Mouse (Mus musculus) ES-CJ7 (cell line): ENCODE measurements around the gene Slc35c1.

Experiments
- DNase-seq: peaks from one replicate; pipeline ENCODE4 v3.0.0; 2011; ENCODE audit warnings: low read depth, low spot score

Gene Slc35c1

GRCm38 (mm10) chr2:92435023-92435422 is 25.3 kb downstream of the Slc35c1 start:
- DNase-seq: no peak

DNA sequence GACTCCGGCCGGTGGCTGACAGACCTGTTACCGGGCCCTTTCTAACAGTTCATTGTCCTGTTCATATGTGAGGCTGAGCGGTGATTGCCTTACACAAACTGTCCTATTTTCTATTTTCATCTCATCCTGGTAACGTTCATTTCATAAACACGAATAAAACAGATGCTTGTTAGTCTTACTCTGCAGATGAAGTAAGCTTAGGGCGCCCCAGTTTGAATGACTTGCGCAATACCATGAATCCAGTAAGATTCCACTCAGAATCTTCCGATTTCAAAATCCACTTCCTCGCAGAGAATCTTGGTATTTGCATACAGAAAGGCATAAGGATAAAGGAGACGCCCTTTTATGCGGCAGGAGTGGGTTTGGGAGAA is 26.0 kb downstream of the Slc35c1 start:
- no peak for DNase-seq

GRCm38 (mm10) chr2:92433578-92434374 is 26.6 kb downstream of the Slc35c1 start, which contains the start of gene Cry2:
Gene Cry2 (minus strand): TSS chr2:92434043.
- peak; percentile 98 for DNase-seq

- DNase-seq: no peak
Measured at GRCm38 (mm10) chr2:92432299-92433295, 27.7 kb downstream of the Slc35c1 start.

DNA sequence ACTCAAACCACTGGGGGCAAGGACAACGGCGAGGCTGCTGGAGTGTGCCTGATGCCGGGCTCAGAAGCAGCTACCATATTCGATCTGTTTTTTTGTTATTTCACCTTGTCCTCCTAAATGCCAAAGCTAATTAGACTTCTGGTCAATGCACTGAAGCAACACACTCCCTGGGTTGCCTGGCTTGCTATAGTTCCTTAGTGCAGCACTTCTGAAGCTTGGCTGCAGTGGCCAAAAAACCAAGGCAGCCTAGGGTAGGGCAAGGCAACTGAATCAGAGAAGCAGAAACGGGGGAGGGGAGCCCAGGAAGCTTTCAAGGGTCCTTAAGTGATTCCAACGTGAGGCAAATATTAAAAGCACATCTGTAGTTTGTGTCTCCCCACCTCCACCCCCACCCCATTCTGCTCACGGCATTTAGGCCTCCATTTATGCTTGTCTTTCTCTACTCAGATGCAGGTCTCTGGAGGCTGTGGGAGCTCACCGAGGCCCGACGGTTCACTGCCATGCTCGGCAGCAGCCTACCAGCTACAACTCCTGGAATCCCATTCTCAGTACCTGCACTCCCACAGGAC is 28.6 kb downstream of the Slc35c1 start:
- no peak for DNase-seq

GRCm38 (mm10) chr2:92430723-92431541 is 29.4 kb downstream of the Slc35c1 start:
- DNase-seq: peak; percentile 81

- no peak for DNase-seq
Measured at GRCm38 (mm10) chr2:92430089-92430488, 30.2 kb downstream of the Slc35c1 start.

DNA sequence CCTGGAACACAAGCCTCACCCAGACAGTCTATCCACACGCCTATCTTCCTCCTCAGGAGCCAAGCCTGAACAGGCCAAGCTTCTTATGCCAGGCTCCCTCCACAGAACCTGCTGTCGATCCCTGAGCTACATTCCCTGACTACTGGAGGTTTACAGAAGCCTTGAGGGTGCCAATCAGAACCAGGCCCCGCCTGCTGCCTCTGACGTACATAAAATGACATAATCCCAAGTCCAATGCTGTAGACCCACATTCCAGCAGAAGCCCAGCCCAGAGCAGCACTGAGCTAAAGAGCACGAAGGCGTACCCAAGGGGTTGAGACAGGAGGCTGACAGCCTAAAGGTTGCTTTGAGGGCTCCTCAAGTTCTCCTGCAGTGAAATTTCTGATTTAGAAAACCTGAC is 32.5 kb downstream of the Slc35c1 start:
- DNase-seq: peak; percentile 32

DNA sequence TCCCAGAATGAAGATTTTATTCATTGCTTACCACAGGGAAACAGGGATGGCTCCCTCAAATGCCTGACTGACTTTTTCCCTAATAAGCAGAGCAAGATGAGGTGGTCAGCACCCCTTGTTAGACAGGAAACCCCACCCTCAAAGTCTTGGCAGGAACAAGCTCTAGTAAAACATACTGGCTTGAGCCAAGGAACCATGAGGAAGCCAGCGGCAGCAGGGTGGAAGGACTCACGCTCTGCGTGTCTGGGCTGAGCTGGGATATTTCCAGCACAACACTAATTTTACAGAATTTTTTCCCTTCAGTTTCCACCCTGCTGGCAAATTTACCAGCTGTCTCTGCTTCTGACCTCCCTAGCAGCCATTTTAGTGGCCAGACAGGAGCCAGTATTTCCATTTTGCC is 33.9 kb downstream of the Slc35c1 start:
- DNase-seq: no peak

GRCm38 (mm10) chr2:92425366-92425765 is 35.0 kb downstream of the Slc35c1 start:
- DNase-seq: no peak

DNA sequence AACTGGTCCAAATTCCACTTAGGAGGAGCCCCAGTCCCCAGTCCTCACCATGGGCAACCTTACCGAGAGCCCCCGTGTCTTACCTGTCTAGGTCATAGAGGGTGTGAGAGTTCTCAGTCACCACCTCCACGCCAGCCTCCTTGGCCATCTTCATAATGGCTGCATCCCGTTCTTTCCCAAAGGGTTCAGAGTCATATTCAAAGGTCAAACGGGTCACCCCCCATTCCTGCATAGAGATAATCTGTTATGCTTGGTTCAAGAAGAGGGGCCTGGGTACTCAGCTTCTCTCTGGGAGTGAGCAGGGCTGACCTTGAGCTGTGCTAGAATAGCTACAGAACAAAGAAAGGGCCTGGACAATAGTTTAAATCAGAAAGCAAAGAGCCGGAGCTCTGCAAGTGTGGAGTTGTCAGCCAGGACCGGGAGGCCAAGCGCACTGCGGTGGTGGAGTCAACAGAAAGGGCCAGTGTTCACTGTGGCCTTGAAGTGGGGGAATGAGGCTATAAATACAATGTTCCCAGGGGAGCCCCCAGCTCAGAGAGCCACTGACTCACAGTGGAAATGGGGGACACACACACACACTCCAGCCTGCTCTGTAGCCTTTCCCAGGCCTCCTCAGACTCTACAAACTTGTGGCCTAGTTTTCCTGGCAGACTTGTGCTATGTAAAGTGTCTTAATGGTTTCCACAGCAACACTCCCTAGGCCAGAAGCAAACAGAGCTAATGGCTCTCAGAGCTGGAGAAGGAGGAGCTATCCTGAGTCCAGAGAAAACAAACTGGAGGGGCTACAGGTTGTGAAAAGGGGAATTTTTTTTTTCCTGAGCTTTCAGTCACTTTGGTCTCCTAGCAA is 35.7 kb downstream of the Slc35c1 start:
- DNase-seq: peak; percentile 80

GRCm38 (mm10) chr2:92423702-92424461 is 36.5 kb downstream of the Slc35c1 start:
- peak; percentile 76 for DNase-seq

- DNase-seq: no peak
Measured at GRCm38 (mm10) chr2:92423156-92423555, 37.2 kb downstream of the Slc35c1 start.

DNA sequence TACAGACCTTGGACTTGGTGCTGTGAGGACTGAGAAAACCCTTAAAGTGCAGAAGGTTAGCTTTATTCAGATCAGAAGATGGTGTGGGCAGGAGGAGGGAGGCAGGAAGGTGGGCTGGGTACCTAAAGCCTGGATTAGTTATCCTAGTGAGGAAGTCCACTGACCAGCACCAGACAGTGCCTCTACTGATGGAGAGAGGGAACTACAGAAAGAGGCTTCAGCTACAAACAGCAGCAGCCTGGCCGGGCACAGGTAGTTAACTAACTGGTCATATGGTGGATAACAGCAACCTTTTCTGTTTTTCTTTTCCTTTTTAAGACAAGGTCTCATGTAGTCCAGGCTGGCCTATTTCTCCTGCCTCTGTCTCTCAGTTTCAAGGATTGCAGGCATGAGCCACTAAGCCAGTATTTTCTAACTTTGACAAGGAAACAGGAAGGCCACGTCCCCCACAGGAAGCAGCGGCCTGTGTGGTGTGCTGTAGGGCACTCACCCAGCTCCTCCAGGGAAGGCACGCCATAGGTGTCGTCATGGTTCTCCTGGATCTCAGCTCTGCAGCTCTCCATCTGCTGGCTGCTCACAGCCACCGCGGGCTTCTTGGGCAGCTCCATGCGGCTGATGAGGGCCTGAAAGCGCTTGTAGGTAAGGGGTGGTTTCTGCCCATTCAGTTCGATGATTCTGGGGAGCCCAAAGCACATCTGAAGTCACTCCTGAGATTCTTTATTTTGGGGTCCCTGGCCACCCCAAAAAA is 37.8 kb downstream of the Slc35c1 start:
- DNase-seq: no peak

- no peak for DNase-seq
Measured at GRCm38 (mm10) chr2:92421723-92422387, 38.5 kb downstream of the Slc35c1 start.

DNA sequence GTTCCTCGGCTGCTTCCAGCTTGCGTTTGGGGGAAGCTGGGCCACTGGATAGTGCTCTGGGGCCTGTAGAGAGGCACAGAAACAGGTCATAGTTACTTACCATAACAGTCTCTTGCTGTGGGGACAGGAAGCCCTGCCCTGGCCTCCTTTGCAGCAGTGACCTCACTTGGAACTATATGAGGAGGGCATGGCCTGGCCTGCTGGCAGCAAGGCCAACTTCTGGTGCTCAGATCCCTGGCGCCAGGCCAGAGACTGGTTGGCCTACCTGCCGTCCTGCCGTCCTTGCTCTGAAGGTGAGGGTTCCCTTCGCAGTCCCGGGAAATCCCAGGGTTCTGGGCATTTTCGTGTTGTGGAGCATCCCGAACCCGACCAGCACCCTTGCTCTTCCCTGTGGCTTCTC is 48.6 kb downstream of the Slc35c1 start:
- no peak for DNase-seq

DNA sequence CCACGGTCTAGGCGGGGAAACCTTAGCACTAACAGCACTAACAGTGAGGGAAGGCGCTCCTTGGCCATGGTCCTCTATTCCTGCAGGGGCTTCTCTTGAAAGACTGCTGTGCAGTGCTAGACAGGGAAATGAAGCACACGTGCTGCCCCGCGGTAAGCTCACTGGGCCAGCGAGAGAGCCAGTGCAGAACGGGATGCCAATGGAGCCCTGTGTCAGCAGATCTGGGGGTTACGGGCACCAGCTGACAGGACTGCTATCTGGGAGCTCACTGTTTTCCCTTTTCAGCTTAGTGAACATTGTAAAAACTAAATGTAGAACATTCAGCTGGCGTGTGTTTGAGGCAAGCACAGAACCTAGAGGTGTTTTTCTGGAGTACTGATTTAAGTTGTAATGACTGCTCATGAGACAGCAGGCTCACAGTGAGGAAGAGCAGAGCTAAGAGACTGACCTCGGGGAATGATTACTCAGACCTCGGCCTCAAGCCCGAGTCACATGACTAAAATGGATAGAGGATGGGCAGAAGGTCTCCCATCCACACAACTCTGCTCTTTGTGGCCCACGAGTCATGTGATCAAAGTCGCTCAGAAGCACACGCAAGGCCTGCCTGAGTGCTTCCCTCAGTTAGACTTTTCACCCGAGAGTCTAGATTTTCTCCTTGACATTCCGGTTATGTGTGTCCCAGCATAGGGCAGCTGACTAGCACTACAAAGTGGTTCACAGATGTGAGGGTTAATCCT is 51.9 kb downstream of the Slc35c1 start:
- no peak for DNase-seq

GRCm38 (mm10) chr2:92405687-92406086 is 54.7 kb downstream of the Slc35c1 start:
- no peak for DNase-seq
